Mouse (Mus musculus) gastrocnemius, postnatal 14 days (tissue): ENCODE measurements at regions not wholly inside any gene's neighbourhood (a gene's known extent, or its start where the extent isn't known, plus 50 kb on each side); places are given as distances from the start of the nearest gene placed in this dataset.

Experiments
- DNase-seq: peaks from one replicate; pipeline ENCODE4 v3.0.0; 2021; ENCODE audit warnings: mixed read lengths
- intact Hi-C: fragments of 180-260 bp; cut with DNase I; formaldehyde crosslinking; loops from one replicate; pipeline ENCODE4 v1.15.1; 2025; ENCODE audit warnings: low total_unique reads

DNA sequence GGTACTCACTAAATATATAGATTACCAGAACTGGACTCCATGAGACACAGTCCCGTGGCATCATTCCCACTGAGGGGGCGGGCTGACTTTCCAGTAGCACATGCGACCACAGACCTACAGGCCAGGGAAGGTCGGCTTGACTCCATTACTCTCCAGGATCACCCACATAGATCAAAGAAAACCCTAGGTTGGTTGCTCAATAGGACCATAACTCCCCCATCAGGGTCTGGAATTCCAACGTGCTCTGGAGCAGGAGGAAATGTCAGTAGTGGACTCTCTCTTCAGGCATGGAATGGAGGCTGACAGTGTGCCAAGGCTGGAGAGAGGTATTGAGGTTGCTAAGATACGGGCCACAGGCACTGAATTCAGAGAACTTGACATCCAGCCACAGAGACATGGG, 482.0 kb upstream of the Tbx3 start:
- intact Hi-C loops, result no loop called here
- DNase-seq, result no peak

DNA sequence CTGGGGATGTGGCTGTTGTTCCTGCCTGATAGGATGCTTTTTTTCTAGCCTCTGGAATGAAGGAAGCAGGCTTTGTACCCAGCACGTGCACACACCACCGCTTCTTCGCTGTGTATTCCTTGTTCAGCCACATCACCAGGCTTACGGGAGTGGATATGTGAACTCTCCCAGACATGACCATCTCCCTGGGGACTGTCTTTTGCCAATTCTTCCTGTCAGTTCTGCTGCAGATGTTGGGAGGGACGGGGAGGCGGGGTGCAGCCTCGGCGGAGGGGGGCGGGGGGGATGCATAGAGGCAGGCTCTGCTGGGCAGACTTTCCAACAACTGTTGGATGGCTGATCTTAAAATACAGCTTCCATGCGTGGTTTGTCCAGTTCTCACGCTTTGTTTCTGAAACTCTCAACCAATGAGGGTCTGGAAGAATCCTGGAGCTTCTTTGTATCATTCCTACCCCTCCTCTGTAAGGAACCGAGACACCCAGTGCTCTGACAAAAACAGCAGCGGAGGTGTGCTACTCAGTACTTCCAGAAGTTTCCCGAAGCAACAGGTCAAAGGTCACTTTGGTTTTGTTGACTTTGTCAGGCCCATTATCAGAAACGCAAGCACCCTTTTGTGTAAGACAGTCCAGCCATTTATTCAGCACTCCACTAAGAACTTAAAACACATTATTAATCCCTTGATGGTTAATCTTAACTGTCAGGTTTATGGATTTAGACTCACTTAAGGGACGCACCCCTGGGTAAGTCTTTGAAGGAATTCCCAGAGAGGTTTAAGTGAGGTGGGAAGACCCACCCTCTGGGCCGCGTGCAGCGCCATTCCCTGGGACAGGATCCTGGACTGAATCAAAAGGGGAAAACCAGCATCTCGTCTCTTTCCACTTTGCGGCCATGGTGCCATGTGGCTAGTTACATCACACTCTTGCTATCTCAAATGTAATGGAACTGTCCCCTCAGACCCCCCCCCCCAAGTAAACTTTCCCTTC, 476.5 kb upstream of the Tbx3 start:
- intact Hi-C loops, result no loop called here
- DNase-seq, result peak; percentile 62

DNA sequence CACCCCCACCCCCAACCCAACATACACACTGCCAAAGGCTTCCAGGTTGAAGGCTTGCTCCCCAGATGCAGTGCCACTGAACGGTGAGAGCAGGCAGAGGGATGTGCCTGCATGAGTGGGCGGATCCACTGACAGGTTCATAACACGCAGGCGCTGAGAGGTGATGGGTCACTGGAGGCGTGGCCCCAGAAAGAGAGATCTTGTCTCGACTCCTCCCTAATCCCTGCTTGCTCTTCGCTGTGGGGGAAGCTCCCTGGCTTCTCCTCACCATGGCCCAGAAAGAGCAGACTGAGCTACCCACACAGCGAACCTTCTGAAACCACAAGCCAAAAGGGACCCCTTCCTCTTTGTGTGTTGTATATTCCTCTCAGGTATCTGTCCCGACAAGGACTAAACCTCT, 470.6 kb upstream of the Tbx3 start:
- intact Hi-C loops, result no loop called here
- DNase-seq, result no peak

DNA sequence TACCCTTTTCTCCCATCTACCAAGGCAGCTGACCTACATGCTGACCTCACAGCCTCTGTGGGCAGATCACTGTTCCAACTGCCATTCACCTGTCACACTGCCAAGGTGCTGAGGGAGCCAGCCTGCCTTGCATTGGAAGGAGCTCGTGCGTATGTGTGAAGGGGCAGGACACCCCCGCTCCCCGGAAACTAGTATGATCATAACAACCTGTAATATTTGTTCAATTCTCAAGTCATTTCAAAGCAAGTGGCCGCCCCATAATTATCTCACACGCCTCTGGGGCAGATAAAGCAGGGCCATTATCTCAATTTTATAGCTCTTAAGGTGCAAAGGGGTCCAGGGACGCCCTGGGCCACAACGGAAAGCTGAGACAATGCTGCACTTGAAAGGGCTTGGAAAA, 469.2 kb upstream of the Tbx3 start:
- DNase-seq, result no peak
- intact Hi-C loops, result no loop called here

DNA sequence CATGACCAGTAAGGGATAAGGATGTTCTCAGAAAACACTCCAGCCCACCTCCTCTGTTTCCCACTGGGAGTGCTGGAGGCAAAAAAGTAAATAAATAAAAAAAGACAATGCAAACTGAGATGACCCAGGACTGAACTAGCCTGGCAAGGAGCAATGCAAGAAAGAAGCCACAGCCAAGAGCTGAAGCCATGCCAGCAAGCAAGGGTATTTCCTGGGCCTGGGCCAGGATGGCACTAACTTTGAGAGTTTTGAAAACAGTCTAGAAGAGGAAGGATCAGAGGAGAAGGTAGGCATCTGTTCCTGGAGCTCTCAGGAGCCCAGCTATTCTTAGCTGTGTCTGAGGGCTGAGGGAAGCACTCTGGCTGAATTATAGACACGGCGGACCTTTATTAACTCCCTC, 465.7 kb upstream of the Tbx3 start:
- no peak for DNase-seq
- intact Hi-C loops, result no loop called here

DNA sequence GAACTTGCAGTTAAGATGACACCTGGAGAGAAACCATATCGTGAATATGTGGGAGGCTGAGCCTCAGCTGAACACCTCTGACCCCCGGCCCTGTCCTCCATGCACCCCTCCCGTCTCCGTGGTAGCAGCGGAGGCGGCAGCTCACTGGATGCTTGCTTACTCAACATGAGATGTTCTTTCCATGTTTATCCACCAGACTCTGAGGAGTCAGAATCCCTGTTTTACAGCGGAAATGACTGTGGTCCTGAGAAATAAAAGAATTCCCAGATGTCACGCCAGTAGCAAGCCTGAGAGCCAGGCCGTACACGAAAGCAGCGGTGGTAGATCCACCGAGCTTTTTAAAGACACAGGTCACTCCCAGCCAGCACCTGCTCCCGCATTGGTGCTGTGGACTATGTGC, 462.4 kb upstream of the Tbx3 start:
- DNase-seq, result no peak
- intact Hi-C loops, result no loop called here

DNA sequence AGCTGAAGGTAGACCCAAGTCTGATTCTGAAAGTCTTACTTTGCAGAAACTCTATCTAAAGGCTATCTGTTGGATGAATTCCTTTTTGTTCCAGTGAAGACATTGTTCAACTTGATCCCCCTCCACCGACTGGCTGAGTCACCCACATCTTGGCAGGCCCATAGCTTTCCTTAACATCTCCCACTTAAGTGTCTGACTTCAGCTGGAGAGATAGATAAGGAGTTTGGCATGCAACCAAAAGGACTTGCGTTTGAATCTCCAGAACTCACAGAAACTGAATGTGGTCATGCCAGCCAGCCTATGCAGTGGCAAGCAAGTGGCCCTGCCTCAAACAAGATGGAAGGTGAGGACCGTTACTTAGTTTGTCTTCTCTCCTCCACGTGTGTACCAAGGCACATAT, 457.3 kb upstream of the Tbx3 start:
- intact Hi-C loops, result no loop called here
- DNase-seq, result no peak

DNA sequence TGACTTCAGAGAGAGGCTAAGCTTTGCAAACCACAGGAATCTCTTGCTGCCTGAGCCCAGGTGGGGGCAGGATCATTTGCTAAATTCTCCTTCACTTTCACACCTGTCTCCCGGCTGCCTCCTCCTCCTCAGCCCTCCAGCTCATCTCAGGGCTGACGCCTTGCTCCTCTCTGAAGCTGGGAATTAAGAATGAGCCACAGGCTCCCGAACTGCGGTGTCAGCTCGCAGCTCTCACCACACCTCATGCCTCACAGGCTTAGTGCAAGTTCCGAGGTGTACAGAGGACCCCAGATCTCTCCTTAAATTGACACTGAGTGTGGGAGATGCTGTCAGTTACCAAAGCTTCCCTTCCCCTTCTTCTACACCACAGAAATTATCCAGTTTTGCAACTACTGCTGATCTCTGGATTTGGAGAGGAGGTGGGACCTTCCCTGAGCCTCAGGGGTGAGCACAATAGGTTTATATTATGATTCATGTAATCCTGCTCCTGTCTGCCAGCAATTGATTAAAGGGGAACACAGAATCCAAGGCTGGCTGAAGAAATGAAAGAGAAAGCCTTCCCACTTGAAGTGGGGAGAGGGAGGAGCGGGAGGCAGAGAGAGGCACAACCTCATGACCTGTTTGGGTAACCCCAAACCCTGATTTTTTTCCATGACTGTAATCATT, 456.6 kb upstream of the Tbx3 start:
- no peak for DNase-seq
- intact Hi-C loops, result no loop called here

DNA sequence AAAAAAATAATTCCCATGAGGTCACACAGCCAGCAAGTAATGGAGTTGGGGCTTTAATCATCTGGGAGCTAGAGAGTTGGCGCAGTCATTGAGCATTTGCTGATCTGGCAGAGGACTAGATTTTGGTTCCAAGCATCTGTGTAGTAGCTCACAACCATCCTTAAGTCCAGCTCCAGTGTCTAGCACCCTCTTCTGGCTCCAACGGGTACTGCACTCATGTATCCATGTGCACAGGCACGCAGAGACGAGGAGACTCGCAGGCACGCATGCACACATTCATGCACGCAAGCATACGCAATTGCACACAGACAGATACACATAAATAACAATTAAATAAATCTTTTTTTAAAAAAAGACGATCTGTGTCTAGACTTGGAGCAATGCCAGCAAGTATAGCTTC, 455.5 kb upstream of the Tbx3 start:
- no peak for DNase-seq
- intact Hi-C loops, result no loop called here

DNA sequence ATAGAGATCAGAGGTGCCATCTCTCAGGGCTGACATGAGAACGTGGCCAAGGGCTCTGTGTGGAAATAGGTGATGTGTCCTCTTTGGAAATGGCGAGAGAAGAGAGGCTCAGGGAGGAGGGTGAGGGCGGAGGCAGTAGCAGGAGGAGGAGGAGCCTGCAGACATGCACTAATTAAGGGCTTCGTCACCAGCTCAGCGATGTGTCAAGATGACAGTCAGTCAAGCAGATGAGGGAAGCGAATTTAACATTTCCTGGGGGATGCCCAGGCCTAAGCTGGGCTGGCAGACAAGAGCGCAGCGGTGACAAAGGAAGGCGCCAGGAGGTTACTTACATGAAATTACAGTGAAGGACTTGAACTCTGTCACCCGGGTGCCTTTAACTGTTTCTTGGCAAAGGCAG, 455.1 kb upstream of the Tbx3 start:
- no peak for DNase-seq
- intact Hi-C loops, result no loop called here

DNA sequence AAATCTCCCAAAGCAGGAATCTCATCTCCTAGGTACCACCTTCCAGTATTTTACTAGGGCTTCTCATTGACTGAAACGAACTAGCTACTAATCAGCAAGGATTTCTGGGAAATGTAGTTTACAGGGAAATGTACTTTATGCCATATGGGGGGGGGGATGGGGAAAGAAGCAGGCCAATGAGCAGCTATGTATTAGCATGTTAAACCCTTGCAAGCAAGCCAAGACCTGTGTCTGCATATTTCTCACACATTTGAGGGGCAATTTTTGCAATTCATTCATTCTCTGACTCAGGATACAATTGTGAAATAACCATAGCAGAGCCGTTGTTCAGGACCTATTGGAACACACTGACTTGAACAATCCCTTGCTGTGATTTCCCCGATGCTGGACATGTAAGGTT, 454.3 kb upstream of the Tbx3 start:
- intact Hi-C loops, result no loop called here
- no peak for DNase-seq

DNA sequence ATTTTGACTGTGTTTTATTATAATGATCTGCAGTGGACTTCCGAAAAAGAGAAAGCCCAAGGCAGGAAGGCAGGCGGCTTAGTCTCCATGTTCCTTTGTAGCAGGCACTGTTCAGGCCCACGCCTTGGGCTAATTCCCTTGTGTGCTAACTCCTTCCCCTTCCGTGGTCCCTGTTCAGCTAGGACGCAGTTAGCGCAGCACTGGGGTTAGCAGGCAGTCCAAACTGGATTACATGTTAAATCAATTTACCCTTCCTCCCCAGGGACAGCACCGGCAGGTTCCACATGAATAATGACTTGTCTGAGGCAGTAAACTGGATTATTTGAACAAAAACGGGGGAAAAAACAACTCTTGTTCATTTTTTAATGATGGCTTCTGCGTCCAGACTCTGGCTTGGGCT, 453.4 kb upstream of the Tbx3 start:
- DNase-seq, result no peak
- intact Hi-C loops, result no loop called here

DNA sequence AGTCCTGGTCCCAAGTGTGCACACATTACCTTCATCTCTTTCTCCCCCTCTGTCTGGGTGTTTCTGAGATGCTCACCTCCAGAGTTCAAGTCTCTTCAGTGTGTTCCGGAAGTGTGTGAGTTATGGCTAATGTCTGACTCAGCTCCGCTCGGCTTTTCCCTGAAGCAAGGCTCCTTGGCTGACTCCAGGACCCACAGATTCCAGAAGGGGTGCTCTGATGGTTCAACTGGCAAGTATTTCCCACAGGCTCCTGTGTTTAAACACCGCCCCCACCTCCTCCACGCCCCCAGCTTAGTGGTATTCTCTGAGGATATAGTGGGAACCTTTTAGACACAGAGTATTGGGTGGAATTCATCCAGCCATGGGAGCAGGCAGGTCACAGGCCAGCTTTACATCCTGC, 441.8 kb upstream of the Tbx3 start:
- intact Hi-C loops, result no loop called here
- DNase-seq, result no peak

DNA sequence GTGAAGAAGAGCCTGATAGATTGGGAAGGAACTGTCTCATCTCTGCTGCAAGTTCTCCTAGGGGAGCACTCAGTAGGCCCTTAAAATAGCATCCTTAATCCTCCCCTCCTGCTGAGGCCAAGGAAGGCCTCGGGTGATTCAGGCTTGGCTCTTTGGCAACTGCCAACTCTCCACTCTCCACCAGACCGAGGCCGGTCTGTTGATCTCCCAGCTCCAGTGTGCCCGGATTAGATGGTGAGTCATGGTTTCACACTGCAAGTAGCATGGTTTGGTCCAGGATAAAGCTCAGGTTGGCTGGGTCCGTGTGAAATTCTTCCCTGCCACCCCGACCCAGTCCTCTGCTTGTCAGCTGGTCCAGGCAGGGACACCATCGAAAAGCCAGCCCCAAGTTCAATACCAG, 437.5 kb upstream of the Tbx3 start:
- peak; percentile 70 for DNase-seq
- intact Hi-C loops, result no loop called here

DNA sequence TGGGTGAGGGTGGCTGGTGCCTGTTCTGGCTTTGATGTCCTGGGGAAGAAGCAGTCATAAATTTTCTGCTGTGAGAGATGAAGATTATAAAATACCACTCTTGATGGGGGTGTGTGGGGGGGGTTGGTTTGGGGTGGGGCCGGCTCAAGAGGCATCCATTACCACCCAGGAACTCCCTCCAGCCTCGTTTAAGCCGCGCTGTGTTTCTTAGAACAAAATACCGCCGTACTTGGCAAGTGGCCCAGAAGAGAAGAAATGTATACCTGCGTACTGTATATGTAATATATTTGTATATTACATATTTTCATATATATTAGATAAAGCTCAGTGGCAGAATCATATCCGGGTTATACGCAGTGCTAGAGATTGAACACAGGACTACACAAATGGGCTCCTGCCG, 434.6 kb upstream of the Tbx3 start:
- intact Hi-C loops, result no loop called here

DNA sequence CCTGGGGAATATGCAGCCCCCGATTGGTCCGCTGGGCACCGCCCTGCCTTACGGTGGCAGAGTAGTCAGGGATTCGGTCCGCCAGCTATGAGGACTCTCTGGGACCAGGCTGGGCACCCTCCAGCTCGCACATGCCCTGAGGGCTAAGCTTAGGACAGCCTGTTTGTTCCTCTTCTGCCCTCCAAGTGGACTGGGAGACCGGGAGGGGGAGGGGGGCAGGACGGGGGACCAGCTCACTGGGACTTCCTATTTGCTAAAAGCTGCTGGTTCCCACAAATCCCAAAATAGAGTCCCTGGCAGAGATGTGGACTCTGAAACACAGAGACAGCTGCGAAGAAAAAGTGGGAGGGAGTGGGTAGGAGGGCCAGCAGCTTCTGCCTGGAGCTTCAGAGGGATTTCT, 423.6 kb upstream of the Tbx3 start:
- DNase-seq, result peak; percentile 87
- intact Hi-C loops, result no loop called here

More for the DNA sequence above, 434.6 kb upstream of the Tbx3 start:
- DNase-seq, result no peak

DNA sequence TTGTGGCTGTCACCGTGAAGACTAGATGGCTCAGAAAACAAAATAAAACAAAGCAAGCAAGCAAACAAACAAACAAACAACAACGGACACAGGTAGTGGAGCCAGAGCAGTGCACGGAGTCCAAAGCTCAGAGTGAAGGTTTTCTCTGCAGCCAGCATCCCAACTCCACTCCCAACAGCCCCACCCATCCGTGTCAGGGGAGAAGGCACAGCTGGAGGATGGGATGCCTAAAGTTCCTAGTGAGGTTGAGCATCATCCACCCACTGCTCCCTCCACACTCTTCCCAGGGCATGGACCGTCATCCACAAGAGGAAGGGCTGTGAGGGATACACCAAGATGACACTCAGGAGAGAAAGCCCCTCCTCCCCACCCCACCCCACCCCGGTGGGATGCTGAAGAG, 421.8 kb upstream of the Tbx3 start:
- peak; percentile 40 for DNase-seq
- intact Hi-C loops, result no loop called here

DNA sequence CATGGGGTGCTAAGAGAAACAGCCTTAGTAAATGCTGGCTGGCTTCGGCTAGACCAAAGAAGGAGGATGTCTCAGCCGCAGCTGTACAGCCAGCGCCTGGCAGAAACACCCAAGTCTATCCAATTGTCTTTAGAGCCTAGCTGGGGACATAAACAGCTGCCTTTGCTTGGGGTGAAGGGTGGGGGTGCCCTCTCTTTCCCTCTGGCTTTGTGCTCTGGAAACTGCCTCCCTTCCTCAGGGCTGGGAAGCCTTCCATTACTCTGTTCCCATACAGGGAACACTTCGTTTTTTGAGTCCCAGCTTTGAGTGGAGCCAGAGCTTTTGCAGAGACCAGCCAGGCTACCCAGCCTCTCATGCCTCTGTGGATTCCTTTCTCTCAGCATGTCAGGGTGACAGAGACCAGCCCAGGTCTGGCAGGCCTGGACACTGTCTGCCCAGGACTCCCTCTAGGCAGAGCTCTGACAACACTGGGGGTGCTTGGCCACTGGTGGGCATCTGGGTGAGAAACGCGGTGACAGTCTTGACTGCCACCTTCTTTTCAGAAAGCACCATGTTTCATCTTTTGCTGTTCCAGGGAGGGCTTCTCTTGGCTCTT, 421.2 kb upstream of the Tbx3 start:
- no peak for DNase-seq
- intact Hi-C loops, result no loop called here

DNA sequence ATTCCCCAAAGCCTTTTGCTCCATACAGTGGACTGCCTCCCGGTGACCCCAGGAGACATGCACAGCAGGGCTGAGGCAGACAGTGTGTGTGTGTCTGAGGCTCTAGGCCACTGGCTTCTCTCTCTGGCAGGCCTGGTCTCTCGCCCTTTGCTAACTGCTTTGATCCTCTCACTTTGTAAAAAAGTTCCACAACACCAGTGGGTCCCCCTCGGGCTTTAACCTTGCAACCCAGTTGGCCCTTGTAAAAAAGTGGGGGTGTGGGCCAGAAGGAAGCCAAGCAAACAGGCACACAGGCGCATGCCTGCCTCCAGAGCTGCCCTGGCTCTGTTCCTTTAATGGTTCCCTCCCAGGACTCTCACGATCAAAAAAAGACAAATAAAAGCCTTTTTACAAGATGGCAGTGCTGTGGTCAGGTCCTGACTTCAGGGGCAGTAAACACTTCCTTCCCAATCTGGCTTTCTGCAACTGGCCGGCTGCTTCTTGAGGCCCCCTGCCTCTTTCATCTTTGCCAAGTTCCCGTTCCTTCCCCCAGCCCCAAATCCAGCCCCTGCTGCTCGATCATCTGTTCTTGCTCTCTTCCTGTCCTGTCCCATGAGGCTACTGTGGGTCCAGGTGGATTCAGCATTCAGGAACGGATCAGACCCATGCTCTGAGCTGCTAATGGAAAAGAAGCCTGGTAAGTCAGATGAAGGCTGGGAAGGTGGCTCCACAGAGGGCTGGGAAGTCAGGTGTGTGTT, 419.0 kb upstream of the Tbx3 start:
- intact Hi-C loops, result no loop called here
- no peak for DNase-seq
